In the genomic region with DNA sequence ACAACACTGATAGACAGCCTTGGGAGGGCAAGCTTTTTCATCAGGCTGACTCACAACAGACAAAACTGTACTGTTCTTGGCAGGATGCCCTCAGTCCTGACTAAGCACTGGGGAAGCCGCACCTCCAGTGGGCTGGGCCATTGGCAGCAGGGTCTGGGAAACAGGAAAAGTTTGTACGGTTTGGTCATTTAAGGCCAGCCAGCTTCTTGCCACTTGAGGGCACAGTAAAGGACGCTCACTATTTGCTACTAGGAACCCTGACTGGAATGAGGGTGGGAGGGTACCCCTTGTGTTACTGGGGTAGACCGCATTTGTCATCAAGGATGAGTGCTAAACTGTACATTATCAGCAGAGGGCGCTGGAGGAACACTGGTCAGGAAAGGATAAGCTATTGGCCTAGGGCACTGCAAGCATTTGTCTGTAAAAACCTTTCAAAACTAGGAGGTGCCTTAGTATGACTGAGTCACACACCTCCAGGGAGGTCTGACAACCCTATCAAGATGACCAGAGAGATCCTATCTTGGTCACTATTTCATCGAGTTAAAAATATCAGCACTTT, we compare ENCODE assay signal across 7 mouse cellular contexts. TPM values are rescaled to one million over a fixed set of nuclear protein-coding genes. Genes with fewer than 3 reads are reported as not detected.
A peak's percentile ranks its signal among the peaks of the same experiment; 100 is the strongest.
DNase-seq lines count a peak whose midpoint lies in the region; ATAC-seq and TF ChIP-seq lines count a peak whose summit lies in the region.

No protein-coding gene starts in this region.

- no peak overlapping the region for H3K9ac ChIP-seq in embryonic facial prominence, embryonic 12.5 days
- H3K9ac ChIP-seq in limb, embryonic 13.5 days: no peak overlapping the region
- no peak overlapping the region for H3K9ac ChIP-seq in midbrain, embryonic 16.5 days (ENCODE audit: low read depth, low read length)

- TF ChIP-seq CTCF in kidney, adult 2 months (conservative IDR thresholded peaks at IDR 0.05; ENCODE audit: insufficient read depth, insufficient read length, low read depth, low read length): peak; percentile 87

- no peaks in the 10 kb centered on the region for H3K9me3 ChIP-seq in embryonic facial prominence, embryonic 12.5 days
- no peaks in the 10 kb centered on the region for H3K9me3 ChIP-seq in limb, embryonic 13.5 days
- no peaks in the 10 kb centered on the region for H3K9me3 ChIP-seq in midbrain, embryonic 16.5 days (replicated peaks; ENCODE audit: control insufficient read depth, low read length, poor library complexity, severe bottlenecking)

- H3K4me2 ChIP-seq in embryonic facial prominence, embryonic 12.5 days (replicated peaks): no peak overlapping the region
- no peak overlapping the region for H3K4me2 ChIP-seq in limb, embryonic 13.5 days (replicated peaks)
- no peak overlapping the region for H3K4me2 ChIP-seq in midbrain, embryonic 16.5 days (ENCODE audit: low read length)

- H3K36me3 ChIP-seq in embryonic facial prominence, embryonic 12.5 days: peaks cover 21% of the 10 kb centered on the region
- H3K36me3 ChIP-seq in kidney, adult 2 months (ENCODE audit: control insufficient read depth, insufficient read depth, low read length): no peaks in the 10 kb centered on the region
- peaks cover 25% of the 10 kb centered on the region for H3K36me3 ChIP-seq in limb, embryonic 13.5 days
- peaks cover 3% of the 10 kb centered on the region; the same call in 1 of the 2 replicates for H3K36me3 ChIP-seq in midbrain, embryonic 16.5 days (ENCODE audit: control insufficient read depth, insufficient read depth, low read length)

- ATAC-seq in embryonic facial prominence, embryonic 12.5 days (ENCODE audit: insufficient number of reproducible peaks, insufficient read depth, low FRiP score, low TSS enrichment): peak; percentile 37; the same call in 1 of the 2 replicates
- ATAC-seq in limb, embryonic 13.5 days (ENCODE audit: low FRiP score, low read depth): peak; percentile 64; the same call in 1 of the 2 replicates
- peak; percentile 72 for ATAC-seq in midbrain, embryonic 16.5 days

- WGBS in embryonic facial prominence, embryonic 12.5 days: 52% methylated on average over 6 of the region's 6 CpGs
- WGBS in kidney, adult 2 months: 8% methylated on average over 6 of the region's 6 CpGs
- WGBS in limb, embryonic 13.5 days: 44% methylated on average over 6 of the region's 6 CpGs
- 46% methylated on average over 6 of the region's 6 CpGs for WGBS in midbrain, embryonic 16.5 days

- no peaks in the 10 kb centered on the region for H3K4me1 ChIP-seq in embryonic facial prominence, embryonic 12.5 days
- H3K4me1 ChIP-seq in kidney, adult 2 months (ENCODE audit: control insufficient read depth, insufficient read depth, low read length): peaks cover 8% of the 10 kb centered on the region
- H3K4me1 ChIP-seq in limb, embryonic 13.5 days: peaks cover 23% of the 10 kb centered on the region
- no peaks in the 10 kb centered on the region; the same call in 1 of the 2 replicates for H3K4me1 ChIP-seq in midbrain, embryonic 16.5 days (ENCODE audit: control insufficient read depth, insufficient read depth, low read length)

- DNase-seq in adrenal gland, postnatal 25 days: peak; percentile 88
- DNase-seq in heart, adult 18-20 months: peak; percentile 97
- DNase-seq in kidney, adult 2 months: peak; percentile 97
- DNase-seq in spleen, postnatal 10 days (ENCODE audit: low spot score in 2 of 2): peak; percentile 93

- H3K4me3 ChIP-seq in embryonic facial prominence, embryonic 12.5 days: no peak overlapping the region
- no peak overlapping the region for H3K4me3 ChIP-seq in kidney, adult 2 months (ENCODE audit: insufficient read depth, low read depth, low read length)
- no peak overlapping the region for H3K4me3 ChIP-seq in limb, embryonic 13.5 days
- H3K4me3 ChIP-seq in midbrain, embryonic 16.5 days (ENCODE audit: low read depth, low read length): no peak overlapping the region

- H3K27me3 ChIP-seq in embryonic facial prominence, embryonic 12.5 days: no peaks in the 10 kb centered on the region
- no peaks in the 10 kb centered on the region for H3K27me3 ChIP-seq in kidney, adult 2 months (replicated peaks; ENCODE audit: control insufficient read depth, insufficient read depth, low read length)
- H3K27me3 ChIP-seq in limb, embryonic 13.5 days: no peaks in the 10 kb centered on the region
- H3K27me3 ChIP-seq in midbrain, embryonic 16.5 days (ENCODE audit: control insufficient read depth, insufficient read depth, low read depth, low read length): no peaks in the 10 kb centered on the region

- TF ChIP-seq POLR2A in kidney, adult 2 months (IDR thresholded peaks at IDR 0.05; ENCODE audit: low read depth, low read length): no peak

- no peak overlapping the region for H3K27ac ChIP-seq in embryonic facial prominence, embryonic 12.5 days
- peak overlapping the region; percentile 72; the same call in 1 of the 2 replicates for H3K27ac ChIP-seq in kidney, adult 2 months (ENCODE audit: insufficient read depth, low read depth, low read length)
- H3K27ac ChIP-seq in limb, embryonic 13.5 days: no peak overlapping the region
- H3K27ac ChIP-seq in midbrain, embryonic 16.5 days (ENCODE audit: low read length): no peak overlapping the region

RNA-seq across cellular contexts. Expression of gene Cdh15, which starts 58.8 kb away (rescaled TPM):
- 0.55 TPM in 1 of 2 replicates, not detected in the other for total RNA-seq in adrenal gland, postnatal 25 days (2021)
- polyA plus RNA-seq in embryonic facial prominence, embryonic 12.5 days (2016; fragmentation: Nextera tagmentation; extraction: Ambion mirVana): 11.3 and 11.7 TPM in 2 replicates
- not detected for total RNA-seq in heart, adult 18-20 months (2021)
- 0.11 TPM in 1 of 2 replicates, not detected in the other for polyA plus RNA-seq in kidney, adult 2 months (2012; rRNA removed)
- 27.2 and 28.6 TPM in 2 replicates for polyA plus RNA-seq in limb, embryonic 13.5 days (2015; fragmentation: Nextera tagmentation; extraction: Ambion mirVana)
- 2.2 and 2.9 TPM in 2 replicates for polyA plus RNA-seq in midbrain, embryonic 16.5 days (2015; fragmentation: Nextera tagmentation; extraction: Ambion mirVana)
